7 mouse cellular contexts compared by ENCODE assay signal in the genomic region with DNA sequence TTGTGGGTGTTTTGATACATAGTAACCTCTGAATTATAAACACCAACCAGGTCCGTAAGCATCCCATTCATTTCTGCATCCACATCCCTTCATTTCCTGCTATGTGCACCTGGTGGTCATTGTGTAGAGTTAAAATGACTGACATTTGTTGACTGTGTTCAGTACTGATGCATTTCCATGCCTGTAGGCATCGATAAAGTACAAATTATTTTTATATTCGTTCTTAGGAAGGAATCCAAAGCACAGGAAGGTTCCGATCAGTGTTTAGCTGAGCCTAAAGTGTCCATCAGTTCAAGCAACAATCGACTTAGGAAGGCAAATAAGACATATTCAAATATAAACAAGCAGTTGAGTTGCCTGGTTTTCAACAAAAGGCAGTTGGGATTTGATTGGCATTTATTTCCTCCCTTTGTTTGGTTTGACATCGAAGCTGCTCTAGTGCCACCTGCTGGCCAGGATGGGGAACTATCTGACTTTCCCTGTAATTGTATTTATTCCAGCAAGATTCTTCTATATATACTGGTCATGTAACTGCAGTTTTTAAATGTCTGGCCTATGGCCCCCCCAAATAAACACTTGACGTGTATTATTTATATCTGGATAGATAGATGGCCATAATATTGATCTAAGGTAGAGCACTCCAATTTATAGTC.
DNase-seq lines count a peak whose midpoint lies in the region; ATAC-seq and TF ChIP-seq lines count a peak whose summit lies in the region.

No protein-coding gene starts in this region.

- DNase-seq in R1 (ENCODE audit: low read depth, low spot score) = peak; percentile 75
- DNase-seq in cerebellum, adult 2 months = peak; percentile 67 to 75
- peak; percentile 43 to 77 for DNase-seq in layer of hippocampus, postnatal 25 days (ENCODE audit: extremely low spot score in 1 of 2, low spot score in 1 of 2)
- peak; percentile 83 for DNase-seq in mesoderm, embryonic 11.5 days (ENCODE audit: low read depth, low spot score)
- peak; percentile 48 to 61 for DNase-seq in right cerebral cortex, postnatal 36 days (ENCODE audit: low spot score in 2 of 2)

- 41% methylated on average over 7 of the region's 7 CpGs for WGBS in cerebellum, adult 2 months
- WGBS in hindbrain, embryonic 15.5 days = 36% methylated on average over 7 of the region's 7 CpGs

- H3K27ac ChIP-seq in cerebellum, adult 2 months (ENCODE audit: insufficient read depth, low read length) = no peak overlapping the region
- peak overlapping the region; percentile 75 for H3K27ac ChIP-seq in hindbrain, embryonic 15.5 days (replicated peaks)

- peak; percentile 87 for TF ChIP-seq CTCF in cerebellum, adult 2 months (IDR thresholded peaks at IDR 0.05; ENCODE audit: borderline replicate concordance, insufficient read depth, low read depth, low read length)

- no peak overlapping the region for H3K4me2 ChIP-seq in hindbrain, embryonic 15.5 days

- ATAC-seq in frontal cortex, adult (ENCODE audit: low TSS enrichment) = peak; percentile 62
- ATAC-seq in hindbrain, embryonic 15.5 days (ENCODE audit: low FRiP score, low read depth) = 0 out of 2 replicates have a peak, but pooled peaks have one; percentile 32

- no peaks in the 10 kb centered on the region for H3K4me1 ChIP-seq in cerebellum, adult 2 months (ENCODE audit: control insufficient read depth, insufficient read depth, low read length)
- peaks cover 10% of the 10 kb centered on the region for H3K4me1 ChIP-seq in hindbrain, embryonic 15.5 days (replicated peaks)

- no peaks in the 10 kb centered on the region for H3K9me3 ChIP-seq in hindbrain, embryonic 15.5 days

- peak overlapping the region; percentile 39 for H3K9ac ChIP-seq in hindbrain, embryonic 15.5 days

- no peaks in the 10 kb centered on the region for H3K36me3 ChIP-seq in hindbrain, embryonic 15.5 days

- H3K4me3 ChIP-seq in cerebellum, adult 2 months (replicated peaks; ENCODE audit: insufficient read depth, low read depth, low read length) = no peak overlapping the region
- no peak overlapping the region for H3K4me3 ChIP-seq in hindbrain, embryonic 15.5 days

- TF ChIP-seq POLR2A in cerebellum, adult 2 months (IDR thresholded peaks at IDR 0.05; ENCODE audit: borderline replicate concordance, insufficient read depth, low read length) = no peak

- no peaks in the 10 kb centered on the region for H3K27me3 ChIP-seq in cerebellum, adult 2 months (ENCODE audit: control insufficient read depth, insufficient read depth, low read length)
- H3K27me3 ChIP-seq in hindbrain, embryonic 15.5 days = no peaks in the 10 kb centered on the region
